Mouse (Mus musculus) forebrain, embryonic 16.5 days (tissue): Measurements from ENCODE around the gene Rab11a. TPM values are rescaled to one million over a fixed set of nuclear protein-coding genes. Genes with fewer than 3 reads are reported as not detected.

Experiments used
- ATAC-seq: fragments of 200-750 bp; cut with Nextera tagmentation; 2 replicates; pipeline ENCODE4 v1.8.0; 2017; ENCODE audit warnings: mild to moderate bottlenecking, moderate library complexity
- H3K27ac ChIP-seq: fragments of 300-500 bp; sonication (generic); 2 replicates; pipeline ENCODE4 v1.5.1; 2014; ENCODE audit warnings: low read length, control low read depth
- H3K27me3 ChIP-seq: fragments of 300-500 bp; sonication (generic); replicated peaks from 2 replicates; pipeline ENCODE4 v1.6.1; 2014; ENCODE audit warnings: low read length; ENCODE audit not compliant: control insufficient read depth, insufficient read depth
- H3K36me3 ChIP-seq: fragments of 300-500 bp; sonication (generic); 2 replicates; pipeline ENCODE4 v1.6.1; 2014; ENCODE audit not compliant: control insufficient read depth, insufficient read depth
- H3K4me1 ChIP-seq: fragments of 300-500 bp; sonication (generic); replicated peaks from 2 replicates; pipeline ENCODE4 v1.6.1; 2014; ENCODE audit warnings: low read length; ENCODE audit not compliant: control insufficient read depth, insufficient read depth
- H3K4me2 ChIP-seq: fragments of 300-500 bp; sonication (generic); 2 replicates; pipeline ENCODE4 v1.6.1; 2014; ENCODE audit warnings: mild to moderate bottlenecking, low read length, control low read depth
- H3K4me3 ChIP-seq: fragments of 300-500 bp; sonication (generic); replicated peaks from 2 replicates; pipeline ENCODE4 v1.5.1; 2014; ENCODE audit warnings: mild to moderate bottlenecking, low read length, control low read depth
- H3K9ac ChIP-seq: fragments of 300-500 bp; sonication (generic); replicated peaks from 2 replicates; pipeline ENCODE4 v1.6.1; 2014; ENCODE audit warnings: low read depth, low read length, control low read depth
- H3K9me3 ChIP-seq: fragments of 300-500 bp; sonication (generic); 2 replicates; pipeline ENCODE4 v1.6.1; 2016; ENCODE audit warnings: low read length; ENCODE audit not compliant: control insufficient read depth
- WGBS: fragments of 180-500 bp; shearing (Covaris S2); extraction: QIAGEN DNeasy Blood & Tissue Kit; methylation state at CpG from one replicate; pipeline ENCODE4 v1.1.7; 2014; 5-methylcytosine and 5-hydroxymethylcytosine counted together
- polyA plus RNA-seq: library from polyadenylated mRNA; unstranded; fragments of >200 nt; fragmentation: Nextera tagmentation; extraction: Ambion mirVana; gene quantifications from 2 replicates; pipeline ENCODE4 v1.2.1, GENCODE M21; 2015

The Rab11a gene
- polyA plus RNA-seq, 1 experiment from 2014 or later, result 396 TPM

GRCm38 (mm10) chr9:64764824-64765223, 27.3 kb upstream of the Rab11a start:
- WGBS, result 100% methylated on average over 2 of the region's 2 CpGs
- Histone ChIP-seq H3K4me3 (no peak overlapping the region), H3K9ac (no peak overlapping the region), H3K9me3 (no peaks in the 10 kb centered on the region), H3K4me2 (no peak overlapping the region), H3K36me3 (no peaks in the 10 kb centered on the region), H3K27ac (no peak overlapping the region), H3K4me1 (no peaks in the 10 kb centered on the region), H3K27me3 (no peaks in the 10 kb centered on the region)
- no peak for ATAC-seq

DNA sequence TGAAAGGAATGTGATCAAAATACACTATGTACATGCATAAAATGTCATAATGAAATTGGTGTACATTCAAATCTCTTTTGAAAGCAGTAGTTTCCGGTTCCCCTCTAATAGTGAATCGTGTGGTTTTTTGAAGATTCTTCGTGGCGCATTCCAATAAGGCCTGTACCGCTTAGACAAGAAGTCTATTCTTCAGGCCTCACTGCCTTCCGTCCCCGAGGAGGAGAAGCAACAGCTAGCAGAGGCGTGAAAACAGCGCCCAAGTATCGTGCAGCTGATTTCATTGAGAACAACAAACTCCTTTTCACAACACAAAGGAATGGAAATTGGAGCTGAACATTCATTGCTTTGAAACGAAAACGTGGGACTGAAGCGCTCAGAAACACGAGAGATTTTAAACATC, 20.5 kb upstream of the Rab11a start:
- no peak overlapping the region for H3K27ac ChIP-seq

GRCm38 (mm10) chr9:64752575-64752974, 15.0 kb upstream of the Rab11a start:
- H3K4me2 ChIP-seq, result no peak overlapping the region
- WGBS, result 95% methylated on average over 5 of the region's 5 CpGs
- no peak overlapping the region for H3K4me3 ChIP-seq
- no peaks in the 10 kb centered on the region for H3K36me3 ChIP-seq
- H3K4me1 ChIP-seq, result no peaks in the 10 kb centered on the region
- ATAC-seq, result no peak
- H3K9me3 ChIP-seq, result no peaks in the 10 kb centered on the region
- no peak overlapping the region for H3K27ac ChIP-seq
- H3K9ac ChIP-seq, result no peak overlapping the region
- H3K27me3 ChIP-seq, result no peaks in the 10 kb centered on the region

More for the DNA sequence above, 20.5 kb upstream of the Rab11a start:
- 40% methylated on average over 14 of the region's 14 CpGs for WGBS
- no peak overlapping the region for H3K4me2 ChIP-seq
- no peak overlapping the region for H3K4me3 ChIP-seq
- no peaks in the 10 kb centered on the region for H3K27me3 ChIP-seq
- no peak overlapping the region for H3K9ac ChIP-seq
- H3K9me3 ChIP-seq, result no peaks in the 10 kb centered on the region
- H3K4me1 ChIP-seq, result no peaks in the 10 kb centered on the region
- H3K36me3 ChIP-seq, result no peaks in the 10 kb centered on the region
- ATAC-seq, result no peak

GRCm38 (mm10) chr9:64749314-64749713, 11.8 kb upstream of the Rab11a start:
- no peaks in the 10 kb centered on the region for H3K4me1 ChIP-seq
- no peak overlapping the region for H3K4me3 ChIP-seq
- H3K27ac ChIP-seq, result no peak overlapping the region
- H3K27me3 ChIP-seq, result no peaks in the 10 kb centered on the region
- no peak overlapping the region for H3K9ac ChIP-seq
- ATAC-seq, result no peak
- H3K9me3 ChIP-seq, result no peaks in the 10 kb centered on the region
- H3K4me2 ChIP-seq, result no peak overlapping the region
- 78% methylated on average over 6 of the region's 6 CpGs for WGBS
- H3K36me3 ChIP-seq, result no peaks in the 10 kb centered on the region

DNA sequence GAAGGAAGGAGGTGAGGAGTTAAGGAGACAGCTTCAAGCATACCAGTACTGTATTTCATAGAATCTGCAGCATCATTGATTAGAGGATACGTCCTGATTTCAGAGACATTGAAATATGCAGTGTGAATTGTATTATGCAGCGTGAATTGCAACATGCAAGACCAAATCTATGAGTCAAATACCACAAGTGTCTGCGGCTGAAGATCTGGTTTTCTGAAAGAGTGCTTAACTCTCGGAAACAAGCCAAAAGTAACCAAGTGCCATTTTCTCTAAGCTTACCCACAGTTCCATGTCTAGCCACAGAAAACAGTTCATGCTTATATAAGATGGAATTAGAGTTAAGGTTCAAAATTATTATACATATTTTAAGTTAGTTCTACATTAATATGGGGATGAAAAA, 10.2 kb upstream of the Rab11a start:
- 74% methylated on average over 4 of the region's 4 CpGs for WGBS
- no peak for ATAC-seq
- Histone ChIP-seq H3K4me1 (no peaks in the 10 kb centered on the region), H3K27ac (no peak overlapping the region), H3K36me3 (no peaks in the 10 kb centered on the region), H3K4me2 (no peak overlapping the region), H3K9me3 (no peaks in the 10 kb centered on the region), H3K9ac (no peak overlapping the region), H3K4me3 (no peak overlapping the region), H3K27me3 (no peaks in the 10 kb centered on the region)

- Histone ChIP-seq H3K4me2 (no peak overlapping the region), H3K4me3 (no peak overlapping the region), H3K9ac (no peak overlapping the region), H3K4me1 (no peaks in the 10 kb centered on the region), H3K9me3 (no peaks in the 10 kb centered on the region), H3K27ac (no peak overlapping the region), H3K36me3 (no peaks in the 10 kb centered on the region), H3K27me3 (no peaks in the 10 kb centered on the region)
- ATAC-seq, result no peak
- WGBS, result 72% methylated on average over 1 of the region's 1 CpGs
Measured at GRCm38 (mm10) chr9:64742453-64742852, 4.9 kb upstream of the Rab11a start.

DNA sequence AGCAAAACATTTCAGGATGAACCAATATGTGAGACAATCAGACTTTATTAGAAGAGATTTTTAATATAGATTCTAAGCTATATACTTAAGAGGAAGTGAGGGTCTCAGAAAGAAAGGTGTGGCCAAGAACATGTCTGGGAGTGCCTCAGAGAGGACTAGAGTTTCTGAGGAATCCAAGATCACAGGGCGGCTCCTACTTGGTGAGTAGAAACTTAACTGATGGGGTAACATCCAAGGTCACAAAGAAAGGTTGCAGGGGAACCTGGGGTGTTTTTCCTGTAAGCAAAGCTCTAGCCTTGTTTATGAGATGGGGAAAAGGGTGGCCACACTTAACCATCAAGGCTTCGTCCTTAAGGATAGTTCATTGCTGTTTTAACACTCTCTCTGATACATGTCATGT, 1.4 kb upstream of the Rab11a start:
- Histone ChIP-seq H3K9me3 (no peaks in the 10 kb centered on the region), H3K36me3 (no peaks in the 10 kb centered on the region), H3K27me3 (no peaks in the 10 kb centered on the region), H3K27ac (no peak overlapping the region), H3K9ac (no peak overlapping the region), H3K4me1 (peaks cover 8% of the 10 kb centered on the region), H3K4me3 (no peak overlapping the region), H3K4me2 (no peak overlapping the region)
- no peak for ATAC-seq
- WGBS, result 92% methylated on average over 2 of the region's 2 CpGs

- Histone ChIP-seq H3K9me3 (no peaks in the 10 kb centered on the region), H3K4me2 (peak overlapping the region; percentile 82), H3K27me3 (no peaks in the 10 kb centered on the region), H3K36me3 (no peaks in the 10 kb centered on the region), H3K9ac (peak overlapping the region; percentile 76), H3K27ac (peak overlapping the region; percentile 96), H3K4me3 (peak overlapping the region; percentile 65), H3K4me1 (peaks cover 8% of the 10 kb centered on the region)
- 0% methylated on average over 30 of the region's 35 CpGs for WGBS
- ATAC-seq, result peak; percentile 85
Measured at GRCm38 (mm10) chr9:64736639-64737405, 736 bp downstream of the Rab11a start.

DNA sequence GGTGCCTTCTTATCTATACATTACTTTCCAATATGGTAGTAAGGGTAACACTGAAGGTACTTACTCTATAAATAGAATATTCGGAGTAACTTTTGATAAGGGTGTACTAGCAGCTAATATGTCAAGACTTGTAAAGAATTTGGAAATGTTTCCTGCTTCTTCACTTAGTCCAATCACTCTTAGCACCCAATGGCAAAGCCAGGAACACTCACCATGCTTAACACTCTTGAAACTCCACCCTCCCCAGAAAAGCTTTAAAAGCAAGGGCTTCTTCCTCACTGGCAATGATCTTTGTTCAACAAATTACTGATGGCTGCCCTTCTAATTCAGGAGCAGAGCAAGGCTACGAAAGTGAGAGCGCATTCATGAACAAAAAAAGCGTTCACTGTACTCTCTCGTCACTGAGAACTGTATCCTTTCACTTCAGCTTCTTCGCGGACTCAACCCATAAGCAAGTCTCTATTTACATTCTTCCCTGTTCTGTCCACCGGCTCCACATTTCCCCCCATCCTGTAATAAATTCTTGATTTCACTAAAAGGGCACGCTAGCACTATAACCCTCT, 1.4 kb downstream of the Rab11a start:
- Histone ChIP-seq H3K4me3 (peak overlapping the region; percentile 65), H3K9me3 (no peaks in the 10 kb centered on the region), H3K36me3 (no peaks in the 10 kb centered on the region), H3K27me3 (no peaks in the 10 kb centered on the region), H3K4me1 (peaks cover 8% of the 10 kb centered on the region), H3K9ac (peak overlapping the region; percentile 76), H3K4me2 (peak overlapping the region; percentile 82), H3K27ac (peak overlapping the region; percentile 96)
- ATAC-seq, result no peak
- 8% methylated on average over 9 of the region's 9 CpGs for WGBS
